Mouse (Mus musculus): ENCODE data around the gene Akap2. TPM values are rescaled to one million over a fixed set of nuclear protein-coding genes. Genes with fewer than 3 reads are reported as not detected.

Gene Akap2
- polyA plus RNA-seq, 1 experiment from 2014 or later: 21.3 TPM

GRCm38 (mm10) chr4:57896631-57897030 lies 179.2 kb downstream of the Akap2 start:
- Histone ChIP-seq H3K36me3 (replicated peaks) (peaks cover 14% of the 10 kb centered on the region), H3K4me1 (peaks cover 33% of the 10 kb centered on the region), H3K9me3 (no peaks in the 10 kb centered on the region), H3K4me3 (no peak overlapping the region), H3K27ac (replicated peaks) (no peak overlapping the region), H3K27me3 (replicated peaks; ENCODE audit: low read depth, poor library complexity, severe bottlenecking) (no peaks in the 10 kb centered on the region)
- no peak for DNase-seq (ENCODE audit: low spot score)
- WGBS: 83% methylated on average over 3 of the region's 3 CpGs

- no peak overlapping the region for H3K4me3 ChIP-seq
- H3K9me3 ChIP-seq: no peaks in the 10 kb centered on the region
- peaks cover 8% of the 10 kb centered on the region; the same call in 1 of the 2 replicates for H3K36me3 ChIP-seq (replicated peaks)
- no peak overlapping the region for H3K27ac ChIP-seq (replicated peaks)
- H3K27me3 ChIP-seq (replicated peaks; ENCODE audit: low read depth, poor library complexity, severe bottlenecking): no peaks in the 10 kb centered on the region
- 12% methylated on average over 4 of the region's 4 CpGs for WGBS
- peaks cover 16% of the 10 kb centered on the region for H3K4me1 ChIP-seq
- peak; percentile 57 for DNase-seq (ENCODE audit: low spot score)
Measured at GRCm38 (mm10) chr4:57901210-57901609, 183.8 kb downstream of the Akap2 start.

DNA sequence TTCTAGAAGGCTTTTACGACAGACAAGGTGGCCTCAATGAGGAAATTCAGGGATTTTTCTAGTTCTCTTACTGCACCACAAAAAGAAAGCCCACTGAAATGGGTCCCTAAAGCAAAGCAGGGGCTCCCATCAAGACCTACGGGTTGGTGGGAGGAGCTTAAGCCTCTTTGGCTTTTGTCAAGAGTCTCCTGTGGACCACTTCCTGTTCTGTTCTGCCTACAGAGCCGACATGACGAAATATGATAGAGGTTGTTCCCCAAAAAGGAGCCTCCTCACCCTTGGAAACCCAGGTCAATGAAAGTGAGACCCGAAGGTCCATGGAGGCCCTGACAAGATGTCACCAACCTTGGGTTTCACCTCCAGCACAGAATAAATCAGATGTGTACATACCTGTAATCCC lies 185.2 kb downstream of the Akap2 start:
- WGBS: 87% methylated on average over 5 of the region's 5 CpGs
- H3K4me3 ChIP-seq: no peak overlapping the region
- H3K27ac ChIP-seq (replicated peaks): no peak overlapping the region
- H3K27me3 ChIP-seq (replicated peaks; ENCODE audit: low read depth, poor library complexity, severe bottlenecking): no peaks in the 10 kb centered on the region
- DNase-seq (ENCODE audit: low spot score): no peak
- peaks cover 12% of the 10 kb centered on the region; the same call in 1 of the 2 replicates for H3K4me1 ChIP-seq
- 0 out of 2 replicates have a peak, but pooled peaks cover under 1% of the 10 kb centered on the region for H3K36me3 ChIP-seq (replicated peaks)
- H3K9me3 ChIP-seq: no peaks in the 10 kb centered on the region

GRCm38 (mm10) chr4:57904211-57904610 lies 186.8 kb downstream of the Akap2 start:
- H3K36me3 ChIP-seq (replicated peaks): no peaks in the 10 kb centered on the region
- no peak overlapping the region for H3K27ac ChIP-seq (replicated peaks)
- DNase-seq (ENCODE audit: low spot score): peak; percentile 74
- no peak overlapping the region for H3K4me3 ChIP-seq
- H3K4me1 ChIP-seq: peaks cover 12% of the 10 kb centered on the region; the same call in 1 of the 2 replicates
- no peaks in the 10 kb centered on the region for H3K9me3 ChIP-seq
- 9% methylated on average over 5 of the region's 5 CpGs for WGBS
- no peaks in the 10 kb centered on the region for H3K27me3 ChIP-seq (replicated peaks; ENCODE audit: low read depth, poor library complexity, severe bottlenecking)

DNA sequence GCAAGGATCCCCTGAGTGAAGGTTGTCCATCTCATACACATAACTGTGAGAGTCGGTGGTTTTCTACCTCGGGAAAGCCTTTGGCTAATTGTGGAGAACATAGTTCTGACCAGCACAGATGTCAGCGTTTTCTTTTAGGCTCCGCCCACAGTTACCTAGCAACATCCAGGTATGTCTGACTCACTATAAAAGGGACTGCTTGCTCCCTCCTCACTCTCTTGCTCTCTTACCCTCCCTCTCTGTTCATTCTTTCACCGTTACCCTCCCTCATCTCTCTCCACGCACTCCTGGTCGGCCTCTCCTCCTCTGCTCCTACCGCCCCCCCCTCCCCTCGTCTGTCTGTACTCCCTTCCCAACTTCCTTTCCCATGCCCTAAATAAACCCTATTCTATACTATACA lies 187.2 kb downstream of the Akap2 start:
- no peak overlapping the region for H3K4me3 ChIP-seq
- H3K36me3 ChIP-seq (replicated peaks): no peaks in the 10 kb centered on the region
- H3K27ac ChIP-seq (replicated peaks): no peak overlapping the region
- H3K27me3 ChIP-seq (replicated peaks; ENCODE audit: low read depth, poor library complexity, severe bottlenecking): no peaks in the 10 kb centered on the region
- 33% methylated on average over 9 of the region's 9 CpGs for WGBS
- no peak for DNase-seq (ENCODE audit: low spot score)
- H3K9me3 ChIP-seq: no peaks in the 10 kb centered on the region
- peaks cover 12% of the 10 kb centered on the region; the same call in 1 of the 2 replicates for H3K4me1 ChIP-seq

GRCm38 (mm10) chr4:57906708-57907107 lies 189.3 kb downstream of the Akap2 start:
- no peaks in the 10 kb centered on the region for H3K9me3 ChIP-seq
- no peak for DNase-seq (ENCODE audit: low spot score)
- peaks cover 12% of the 10 kb centered on the region; the same call in 1 of the 2 replicates for H3K4me1 ChIP-seq
- no peak overlapping the region for H3K27ac ChIP-seq (replicated peaks)
- H3K27me3 ChIP-seq (replicated peaks; ENCODE audit: low read depth, poor library complexity, severe bottlenecking): no peaks in the 10 kb centered on the region
- no peak overlapping the region for H3K4me3 ChIP-seq
- H3K36me3 ChIP-seq (replicated peaks): no peaks in the 10 kb centered on the region
- 39% methylated on average over 2 of the region's 2 CpGs for WGBS

GRCm38 (mm10) chr4:57908860-57909259 lies 191.4 kb downstream of the Akap2 start:
- no peak for DNase-seq (ENCODE audit: low spot score)
- Histone ChIP-seq H3K4me3 (no peak overlapping the region), H3K36me3 (replicated peaks) (no peaks in the 10 kb centered on the region), H3K4me1 (peaks cover 12% of the 10 kb centered on the region; the same call in 1 of the 2 replicates), H3K9me3 (no peaks in the 10 kb centered on the region), H3K27me3 (replicated peaks; ENCODE audit: low read depth, poor library complexity, severe bottlenecking) (no peaks in the 10 kb centered on the region), H3K27ac (replicated peaks) (no peak overlapping the region)
- WGBS: 78% methylated on average over 6 of the region's 6 CpGs

DNA sequence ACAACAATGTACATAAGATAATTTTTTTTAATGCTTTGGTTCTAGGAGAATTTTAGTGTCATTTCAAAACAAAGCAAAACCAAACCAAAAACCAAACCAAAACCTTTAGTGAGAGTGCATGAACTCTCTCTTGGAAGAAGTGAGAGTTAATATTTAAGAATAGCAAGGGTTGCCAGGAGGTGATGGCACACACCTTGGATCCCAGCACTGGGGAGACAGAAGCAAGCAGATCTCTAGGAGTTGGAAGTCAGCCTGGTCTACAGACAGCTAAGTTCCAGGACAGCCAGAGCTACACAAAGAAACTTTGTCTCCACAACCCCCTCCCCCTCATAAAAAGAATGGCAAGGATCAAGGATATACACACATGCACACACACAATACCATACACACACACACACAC lies 195.6 kb downstream of the Akap2 start:
- no peak overlapping the region for H3K4me3 ChIP-seq
- H3K9me3 ChIP-seq: no peaks in the 10 kb centered on the region
- no peak overlapping the region for H3K27ac ChIP-seq (replicated peaks)
- DNase-seq (ENCODE audit: low spot score): no peak
- peaks cover 33% of the 10 kb centered on the region for H3K27me3 ChIP-seq (replicated peaks; ENCODE audit: low read depth, poor library complexity, severe bottlenecking)
- H3K4me1 ChIP-seq: peaks cover 19% of the 10 kb centered on the region
- no peaks in the 10 kb centered on the region for H3K36me3 ChIP-seq (replicated peaks)

GRCm38 (mm10) chr4:57914193-57915190 lies 197.0 kb downstream of the Akap2 start:
- Histone ChIP-seq H3K9me3 (no peaks in the 10 kb centered on the region), H3K36me3 (replicated peaks) (no peaks in the 10 kb centered on the region), H3K4me1 (peaks cover 22% of the 10 kb centered on the region), H3K27ac (replicated peaks) (no peak overlapping the region), H3K4me3 (no peak overlapping the region), H3K27me3 (replicated peaks; ENCODE audit: low read depth, poor library complexity, severe bottlenecking) (peaks cover 33% of the 10 kb centered on the region)
- no peak for DNase-seq (ENCODE audit: low spot score)
- 77% methylated on average over 10 of the region's 10 CpGs for WGBS

DNA sequence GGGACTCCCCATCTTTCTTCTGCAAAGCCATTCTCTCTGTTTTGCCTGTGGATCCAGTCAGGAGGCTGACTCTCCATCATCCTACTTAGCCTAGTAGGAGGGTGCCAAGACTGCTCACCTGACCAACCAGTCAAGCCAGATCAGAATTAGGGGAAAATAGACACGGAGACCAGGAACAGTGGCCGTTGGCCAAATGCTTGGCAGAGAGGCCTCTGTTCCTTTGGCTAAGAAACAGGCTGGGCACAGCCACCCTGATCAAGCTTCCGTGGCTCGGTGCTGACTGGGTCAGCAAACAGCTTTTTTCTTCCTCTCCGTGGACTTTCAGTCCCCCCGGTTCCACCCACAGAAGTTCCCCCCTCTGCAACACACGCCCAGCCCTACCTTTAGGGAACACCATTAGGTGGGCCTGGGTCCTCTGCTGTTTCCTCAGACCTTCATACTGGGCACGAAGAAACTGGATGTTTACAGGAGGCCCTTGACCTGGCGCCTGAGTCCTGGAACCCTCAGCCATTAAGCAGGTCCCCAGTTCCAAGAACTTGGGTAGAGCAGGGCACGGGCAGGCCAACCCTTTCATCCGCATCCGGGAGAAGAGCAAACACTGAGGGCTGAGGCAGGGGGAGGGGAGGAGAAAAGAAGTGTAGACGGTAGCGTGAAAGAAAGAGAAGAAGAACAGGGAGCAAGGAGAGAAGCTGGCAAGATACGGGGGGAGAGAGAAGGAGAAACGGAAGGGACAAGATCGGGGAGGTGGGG lies 197.9 kb downstream of the Akap2 start:
- Histone ChIP-seq H3K4me3 (peak overlapping the region; percentile 39), H3K27me3 (replicated peaks; ENCODE audit: low read depth, poor library complexity, severe bottlenecking) (peaks cover 33% of the 10 kb centered on the region), H3K27ac (replicated peaks) (no peak overlapping the region), H3K36me3 (replicated peaks) (no peaks in the 10 kb centered on the region), H3K4me1 (peaks cover 31% of the 10 kb centered on the region), H3K9me3 (no peaks in the 10 kb centered on the region)
- WGBS: 42% methylated on average over 17 of the region's 17 CpGs
- no peak for DNase-seq (ENCODE audit: low spot score)

DNA sequence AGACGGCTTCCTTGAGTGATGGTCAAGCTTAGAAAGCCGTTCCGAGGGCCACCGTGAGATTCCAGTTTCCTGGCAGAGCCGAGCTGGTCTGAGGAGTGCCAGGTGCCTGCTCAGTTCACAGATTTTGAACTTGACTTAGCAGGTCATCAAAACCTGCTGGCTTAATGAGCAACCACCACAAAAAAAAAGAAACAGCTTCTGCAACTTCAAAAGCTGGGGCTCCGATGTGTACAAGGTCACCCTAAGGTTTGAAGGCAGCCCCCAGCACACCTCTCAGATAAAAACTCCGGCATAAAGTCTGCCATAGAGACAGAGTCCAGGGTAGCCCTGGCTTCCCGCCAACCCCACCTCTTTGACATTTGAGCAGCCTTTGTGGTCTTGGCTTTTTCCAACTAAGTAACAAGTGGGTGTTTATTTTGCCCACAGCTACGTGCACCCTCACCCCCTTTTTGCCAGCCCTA lies 198.8 kb downstream of the Akap2 start, which contains the start of gene D630039A03Rik:
Gene D630039A03Rik (minus strand): TSS at position 97 of the 461 bp plus-strand sequence.
- Histone ChIP-seq H3K27ac (replicated peaks) (no peak within 1 kb of the TSS), H3K4me1 (peaks cover 35% of the 10 kb centered on the region), H3K36me3 (replicated peaks) (no peaks in the 10 kb centered on the region), H3K4me3 (peak within 1 kb of the TSS; percentile 39), H3K27me3 (replicated peaks; ENCODE audit: low read depth, poor library complexity, severe bottlenecking) (peaks cover 33% of the 10 kb centered on the region), H3K9me3 (no peaks in the 10 kb centered on the region)
- no peak for DNase-seq (ENCODE audit: low spot score)
- 35% methylated on average over 9 of the region's 9 CpGs for WGBS

- Histone ChIP-seq H3K4me3 (no peak overlapping the region), H3K27ac (replicated peaks) (no peak overlapping the region), H3K4me1 (peaks cover 35% of the 10 kb centered on the region), H3K27me3 (replicated peaks; ENCODE audit: low read depth, poor library complexity, severe bottlenecking) (peaks cover 33% of the 10 kb centered on the region), H3K36me3 (replicated peaks) (no peaks in the 10 kb centered on the region), H3K9me3 (no peaks in the 10 kb centered on the region)
- WGBS: 80% methylated on average over 4 of the region's 4 CpGs
- no peak for DNase-seq (ENCODE audit: low spot score)
Measured at GRCm38 (mm10) chr4:57916711-57917110, 199.3 kb downstream of the Akap2 start.

Measured in embryonic facial prominence, embryonic 10.5 days (tissue).